Mouse (Mus musculus): ENCODE measurements around the gene Ifitm10. TPM values are rescaled to one million over a fixed set of nuclear protein-coding genes. Genes with fewer than 3 reads are reported as not detected.
"Not testable (repeated sequence)": the region's sequence is repeated elsewhere in the genome, so short reads cannot be mapped to it uniquely, and the experiment has no call there.

The Ifitm10 gene
- 1 to 10 TPM; 2.0 TPM for total RNA-seq (2021)

GRCm38 (mm10) chr7:142373641-142374412, at the start of gene Ifitm10:
Gene Ifitm10, minus strand, starts transcription at chr7:142373753.
- DNase-seq: no peak

GRCm38 (mm10) chr7:142421826-142422225, 48.3 kb upstream of the Ifitm10 start:
- no peak for DNase-seq

GRCm38 (mm10) chr7:142419887-142420286, 46.3 kb upstream of the Ifitm10 start:
- no peak for DNase-seq

- DNase-seq: no peak
These were observed 45.1 kb upstream of the Ifitm10 start for GRCm38 (mm10) chr7:142418679-142419078.

GRCm38 (mm10) chr7:142418027-142418426, 44.5 kb upstream of the Ifitm10 start:
- DNase-seq: no peak

- no peak for DNase-seq
These were observed 42.7 kb upstream of the Ifitm10 start for GRCm38 (mm10) chr7:142416225-142416624.

GRCm38 (mm10) chr7:142415314-142415713, 41.8 kb upstream of the Ifitm10 start:
- no peak for DNase-seq

GRCm38 (mm10) chr7:142413285-142413684, 39.7 kb upstream of the Ifitm10 start:
- DNase-seq: no peak

- DNase-seq: no peak
These were observed 36.0 kb upstream of the Ifitm10 start for GRCm38 (mm10) chr7:142409603-142410002.

GRCm38 (mm10) chr7:142408686-142409085, 35.1 kb upstream of the Ifitm10 start:
- no peak for DNase-seq

GRCm38 (mm10) chr7:142407935-142408334, 34.4 kb upstream of the Ifitm10 start:
- no peak for DNase-seq

GRCm38 (mm10) chr7:142405134-142405533, 31.6 kb upstream of the Ifitm10 start:
- not testable (repeated sequence) for DNase-seq

- DNase-seq: no peak
These were observed 30.0 kb upstream of the Ifitm10 start for GRCm38 (mm10) chr7:142403591-142403990.

GRCm38 (mm10) chr7:142400750-142401142, 27.2 kb upstream of the Ifitm10 start:
- no peak for DNase-seq

GRCm38 (mm10) chr7:142400112-142400749, 26.7 kb upstream of the Ifitm10 start:
- DNase-seq: no peak

- no peak for DNase-seq
These were observed 25.7 kb upstream of the Ifitm10 start for GRCm38 (mm10) chr7:142399250-142399649.

GRCm38 (mm10) chr7:142398052-142398451, 24.5 kb upstream of the Ifitm10 start:
- DNase-seq: no peak

GRCm38 (mm10) chr7:142396611-142397010, 23.1 kb upstream of the Ifitm10 start:
- no peak for DNase-seq

- no peak for DNase-seq
These were observed 21.9 kb upstream of the Ifitm10 start for GRCm38 (mm10) chr7:142395472-142395871.

- no peak for DNase-seq
These were observed 21.0 kb upstream of the Ifitm10 start for GRCm38 (mm10) chr7:142394261-142395190.

GRCm38 (mm10) chr7:142393191-142393590, 19.6 kb upstream of the Ifitm10 start:
- no peak for DNase-seq

- no peak for DNase-seq
These were observed 18.1 kb upstream of the Ifitm10 start for GRCm38 (mm10) chr7:142391609-142392008.

- DNase-seq: no peak
These were observed 17.6 kb upstream of the Ifitm10 start for GRCm38 (mm10) chr7:142391108-142391507.
